Mouse (Mus musculus): ENCODE data around the gene Zfand3. TPM values are rescaled to one million over a fixed set of nuclear protein-coding genes. Genes with fewer than 3 reads are reported as not detected.

The Zfand3 gene
- polyA plus RNA-seq, 1 experiment, result 138 TPM

DNA sequence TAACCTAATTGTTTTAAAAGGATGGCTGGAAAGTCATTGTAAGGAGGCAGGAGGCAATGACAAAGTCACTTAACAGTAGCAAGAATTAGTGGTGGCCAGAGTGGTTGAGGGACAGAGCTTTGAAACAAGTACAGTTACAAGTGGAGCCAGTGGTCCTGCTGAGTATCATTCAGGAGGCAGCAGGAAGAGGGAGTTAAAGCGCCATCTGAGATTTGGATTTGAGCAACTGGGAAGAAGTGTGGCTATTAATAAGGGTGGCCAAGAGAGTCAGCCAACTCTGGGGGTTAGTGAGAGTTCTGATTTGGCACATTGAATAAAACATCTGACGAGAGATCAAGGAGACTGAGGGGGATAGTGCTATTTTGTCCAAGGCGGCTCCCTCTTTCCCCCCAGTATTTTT, 54.1 kb downstream of the Zfand3 start:
- Histone ChIP-seq H3K79me2 (ENCODE audit: control insufficient read depth, insufficient read depth) (peaks cover 77% of the 10 kb centered on the region), H3K4me3 (no peak overlapping the region), H3K36me3 (ENCODE audit: control insufficient read depth, insufficient read depth) (no peaks in the 10 kb centered on the region), H3K27me3 (ENCODE audit: control insufficient read depth, insufficient read depth, insufficient read length) (no peaks in the 10 kb centered on the region), H3ac (ENCODE audit: control insufficient read depth, insufficient read length) (no peak overlapping the region), H3K4me2 (ENCODE audit: low read depth) (no peak overlapping the region)
- TF ChIP-seq MAX (IDR thresholded peaks at IDR 0.05; ENCODE audit: low read depth) (no peak), POLR2A (IDR thresholded peaks at IDR 0.05; ENCODE audit: insufficient read length, low read depth) (no peak), TCF12 (IDR thresholded peaks at IDR 0.05; ENCODE audit: insufficient read depth, poor library complexity, severe bottlenecking) (no peak), MYOD1 (IDR thresholded peaks at IDR 0.05; ENCODE audit: control insufficient read depth in 1 of 3, insufficient read length in 2 of 3, low read depth in 2 of 3) (no peak), E2F4 (IDR thresholded peaks at IDR 0.05; ENCODE audit: insufficient read depth) (no peak), REST (IDR thresholded peaks at IDR 0.05; ENCODE audit: insufficient read depth, insufficient read length) (no peak), CEBPB (IDR thresholded peaks at IDR 0.05; ENCODE audit: insufficient read depth, poor library complexity, severe bottlenecking) (no peak), USF1 (IDR thresholded peaks at IDR 0.05; ENCODE audit: low read depth) (no peak), POLR2AphosphoS2 (IDR thresholded peaks at IDR 0.05; ENCODE audit: insufficient read length, low read depth) (no peak), SRF (IDR thresholded peaks at IDR 0.05; ENCODE audit: control insufficient read depth, insufficient read length, low read depth) (no peak)

DNA sequence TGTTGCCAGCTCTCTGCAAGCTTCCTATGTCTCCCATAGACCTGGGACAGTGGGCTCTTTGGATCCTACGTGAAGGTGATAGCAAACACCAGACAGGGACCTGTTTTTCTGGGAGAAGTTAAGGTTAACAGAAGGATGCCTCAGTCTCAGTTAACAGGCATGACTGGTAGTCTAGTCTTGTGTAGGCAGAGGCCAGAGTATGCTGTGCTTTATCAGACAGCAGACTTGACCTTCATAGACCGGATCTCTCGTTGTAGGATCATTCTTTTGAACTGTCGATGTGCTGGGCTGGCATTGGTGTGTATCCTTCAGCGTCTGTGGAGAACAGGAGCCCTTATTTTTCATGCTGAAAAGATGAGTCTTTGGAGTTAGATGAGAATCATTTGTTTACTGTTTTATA, 54.5 kb downstream of the Zfand3 start:
- TF ChIP-seq E2F4 (IDR thresholded peaks at IDR 0.05; ENCODE audit: insufficient read depth), result no peak
- no peak for TF ChIP-seq SRF (IDR thresholded peaks at IDR 0.05; ENCODE audit: control insufficient read depth, insufficient read length, low read depth)
- no peak for TF ChIP-seq MYOD1 (IDR thresholded peaks at IDR 0.05; ENCODE audit: control insufficient read depth in 1 of 3, insufficient read length in 2 of 3, low read depth in 2 of 3)
- TF ChIP-seq USF1 (IDR thresholded peaks at IDR 0.05; ENCODE audit: low read depth), result no peak
- TF ChIP-seq TCF3 (IDR thresholded peaks at IDR 0.05; ENCODE audit: insufficient read length, low read depth), result no peak
- TF ChIP-seq REST (IDR thresholded peaks at IDR 0.05; ENCODE audit: insufficient read depth, insufficient read length), result no peak
- no peak for TF ChIP-seq MAX (IDR thresholded peaks at IDR 0.05; ENCODE audit: low read depth)
- no peak for TF ChIP-seq MYOG (IDR thresholded peaks at IDR 0.05; ENCODE audit: control insufficient read depth in 1 of 3, insufficient read depth in 1 of 3, insufficient read length in 2 of 3, low read depth in 2 of 3)
- no peak for TF ChIP-seq TCF12 (IDR thresholded peaks at IDR 0.05; ENCODE audit: insufficient read depth, poor library complexity, severe bottlenecking)

DNA sequence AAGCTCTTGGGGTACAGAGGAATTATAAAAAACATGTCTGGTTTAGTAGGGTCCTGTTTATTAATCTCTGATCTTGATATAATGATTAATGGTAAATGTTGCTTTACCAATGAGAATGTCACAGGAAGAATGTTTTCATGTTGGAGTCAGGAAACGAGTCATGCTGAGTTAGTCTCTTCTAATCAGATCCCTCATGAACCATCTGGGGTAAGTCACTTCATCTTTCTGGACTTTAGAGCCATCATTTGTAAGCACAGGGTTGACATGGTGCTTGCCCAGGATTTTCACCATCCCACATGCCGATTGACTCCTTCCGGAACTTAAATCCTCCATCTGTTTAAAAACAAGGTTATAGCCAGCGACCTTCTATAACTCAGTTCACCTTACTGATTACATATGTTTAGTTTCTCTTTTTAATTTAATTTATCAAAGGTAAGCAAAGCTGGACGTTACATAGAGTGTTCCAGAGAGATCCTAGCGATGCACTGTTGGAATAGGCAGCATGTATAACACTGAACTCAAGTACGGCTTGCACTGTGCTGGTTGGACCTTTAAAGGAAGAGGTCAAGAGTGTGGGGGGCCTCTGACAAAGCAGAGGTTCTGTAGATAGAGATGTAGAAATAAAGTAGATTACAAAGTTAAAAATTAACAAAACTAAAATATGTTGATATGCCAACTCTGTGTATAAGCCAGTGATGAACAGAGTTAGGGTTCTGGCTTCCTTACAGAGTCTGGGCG, 56.7 kb downstream of the Zfand3 start:
- TF ChIP-seq CEBPB (IDR thresholded peaks at IDR 0.05; ENCODE audit: insufficient read depth, poor library complexity, severe bottlenecking) (no peak), TCF12 (IDR thresholded peaks at IDR 0.05; ENCODE audit: insufficient read depth, poor library complexity, severe bottlenecking) (no peak), POLR2A (IDR thresholded peaks at IDR 0.05; ENCODE audit: insufficient read length, low read depth) (no peak), MYOD1 (IDR thresholded peaks at IDR 0.05; ENCODE audit: control insufficient read depth in 1 of 3, insufficient read length in 2 of 3, low read depth in 2 of 3) (no peak), REST (IDR thresholded peaks at IDR 0.05; ENCODE audit: insufficient read depth, insufficient read length) (no peak), E2F4 (IDR thresholded peaks at IDR 0.05; ENCODE audit: insufficient read depth) (no peak), USF1 (IDR thresholded peaks at IDR 0.05; ENCODE audit: low read depth) (no peak), MAX (IDR thresholded peaks at IDR 0.05; ENCODE audit: low read depth) (no peak), POLR2AphosphoS2 (IDR thresholded peaks at IDR 0.05; ENCODE audit: insufficient read length, low read depth) (no peak), MYOG (IDR thresholded peaks at IDR 0.05; ENCODE audit: control insufficient read depth in 1 of 3, insufficient read depth in 1 of 3, insufficient read length in 2 of 3, low read depth in 2 of 3) (no peak), SRF (IDR thresholded peaks at IDR 0.05; ENCODE audit: control insufficient read depth, insufficient read length, low read depth) (no peak), TCF3 (IDR thresholded peaks at IDR 0.05; ENCODE audit: insufficient read length, low read depth) (no peak)
- H3K27me3 ChIP-seq (ENCODE audit: control insufficient read depth, insufficient read depth, insufficient read length), result no peaks in the 10 kb centered on the region
- H3K4me2 ChIP-seq (ENCODE audit: low read depth), result no peak overlapping the region
- H3K79me2 ChIP-seq (ENCODE audit: control insufficient read depth, insufficient read depth), result peaks cover 74% of the 10 kb centered on the region
- no peak overlapping the region for H3K4me3 ChIP-seq
- H3K36me3 ChIP-seq (ENCODE audit: control insufficient read depth, insufficient read depth), result no peaks in the 10 kb centered on the region
- no peak overlapping the region for H3ac ChIP-seq (ENCODE audit: control insufficient read depth, insufficient read length)

More for the DNA sequence above, 54.5 kb downstream of the Zfand3 start:
- H3K79me2 ChIP-seq (ENCODE audit: control insufficient read depth, insufficient read depth), result peaks cover 77% of the 10 kb centered on the region
- H3K4me2 ChIP-seq (ENCODE audit: low read depth), result no peak overlapping the region
- no peak overlapping the region for H3ac ChIP-seq (ENCODE audit: control insufficient read depth, insufficient read length)
- no peaks in the 10 kb centered on the region for H3K27me3 ChIP-seq (ENCODE audit: control insufficient read depth, insufficient read depth, insufficient read length)
- H3K4me3 ChIP-seq, result no peak overlapping the region
- no peaks in the 10 kb centered on the region for H3K36me3 ChIP-seq (ENCODE audit: control insufficient read depth, insufficient read depth)

DNA sequence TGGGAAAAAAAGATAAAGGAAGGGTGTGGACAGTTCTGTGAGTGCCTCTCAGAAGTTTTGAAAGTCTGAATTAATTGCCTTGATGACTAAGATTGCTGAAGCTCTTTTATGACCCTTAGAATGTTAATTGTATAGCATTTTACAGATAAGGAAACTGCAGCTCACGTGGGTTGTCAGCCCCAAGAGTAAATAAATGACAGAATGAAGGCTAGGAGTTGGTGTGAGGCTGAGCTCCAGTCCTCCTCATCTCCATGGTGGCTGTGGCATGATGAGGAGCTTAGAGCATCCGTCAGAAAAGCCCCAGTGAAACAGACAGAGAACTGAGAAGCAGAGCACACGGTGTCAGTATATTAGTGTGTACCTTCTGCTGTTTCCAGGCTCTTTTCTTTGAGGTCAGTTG, 59.3 kb downstream of the Zfand3 start:
- H3K4me3 ChIP-seq, result no peak overlapping the region
- TF ChIP-seq POLR2AphosphoS2 (IDR thresholded peaks at IDR 0.05; ENCODE audit: insufficient read length, low read depth) (no peak), MYOG (IDR thresholded peaks at IDR 0.05; ENCODE audit: control insufficient read depth in 1 of 3, insufficient read depth in 1 of 3, insufficient read length in 2 of 3, low read depth in 2 of 3) (no peak), USF1 (IDR thresholded peaks at IDR 0.05; ENCODE audit: low read depth) (no peak), TCF3 (IDR thresholded peaks at IDR 0.05; ENCODE audit: insufficient read length, low read depth) (no peak), MYOD1 (IDR thresholded peaks at IDR 0.05; ENCODE audit: control insufficient read depth in 1 of 3, insufficient read length in 2 of 3, low read depth in 2 of 3) (no peak), TCF12 (IDR thresholded peaks at IDR 0.05; ENCODE audit: insufficient read depth, poor library complexity, severe bottlenecking) (no peak), REST (IDR thresholded peaks at IDR 0.05; ENCODE audit: insufficient read depth, insufficient read length) (no peak), CEBPB (IDR thresholded peaks at IDR 0.05; ENCODE audit: insufficient read depth, poor library complexity, severe bottlenecking) (no peak), SRF (IDR thresholded peaks at IDR 0.05; ENCODE audit: control insufficient read depth, insufficient read length, low read depth) (no peak), MAX (IDR thresholded peaks at IDR 0.05; ENCODE audit: low read depth) (no peak), E2F4 (IDR thresholded peaks at IDR 0.05; ENCODE audit: insufficient read depth) (no peak), POLR2A (IDR thresholded peaks at IDR 0.05; ENCODE audit: insufficient read length, low read depth) (no peak)
- H3K27me3 ChIP-seq (ENCODE audit: control insufficient read depth, insufficient read depth, insufficient read length), result no peaks in the 10 kb centered on the region
- peaks cover 63% of the 10 kb centered on the region for H3K79me2 ChIP-seq (ENCODE audit: control insufficient read depth, insufficient read depth)
- no peak overlapping the region for H3K4me2 ChIP-seq (ENCODE audit: low read depth)
- no peak overlapping the region for H3ac ChIP-seq (ENCODE audit: control insufficient read depth, insufficient read length)
- H3K36me3 ChIP-seq (ENCODE audit: control insufficient read depth, insufficient read depth), result no peaks in the 10 kb centered on the region
